Mouse (Mus musculus) induced T-regulatory cell, adult 2 months (primary cell): ENCODE data around the gene Pabpn1l.
A peak's percentile ranks its signal among the peaks of the same experiment; 100 is the strongest.

Experiments used
- DNase-seq: peaks from one replicate; pipeline ENCODE4 v3.0.0-alpha.2; 2012; ENCODE audit warnings: low read depth

Gene Pabpn1l

DNA sequence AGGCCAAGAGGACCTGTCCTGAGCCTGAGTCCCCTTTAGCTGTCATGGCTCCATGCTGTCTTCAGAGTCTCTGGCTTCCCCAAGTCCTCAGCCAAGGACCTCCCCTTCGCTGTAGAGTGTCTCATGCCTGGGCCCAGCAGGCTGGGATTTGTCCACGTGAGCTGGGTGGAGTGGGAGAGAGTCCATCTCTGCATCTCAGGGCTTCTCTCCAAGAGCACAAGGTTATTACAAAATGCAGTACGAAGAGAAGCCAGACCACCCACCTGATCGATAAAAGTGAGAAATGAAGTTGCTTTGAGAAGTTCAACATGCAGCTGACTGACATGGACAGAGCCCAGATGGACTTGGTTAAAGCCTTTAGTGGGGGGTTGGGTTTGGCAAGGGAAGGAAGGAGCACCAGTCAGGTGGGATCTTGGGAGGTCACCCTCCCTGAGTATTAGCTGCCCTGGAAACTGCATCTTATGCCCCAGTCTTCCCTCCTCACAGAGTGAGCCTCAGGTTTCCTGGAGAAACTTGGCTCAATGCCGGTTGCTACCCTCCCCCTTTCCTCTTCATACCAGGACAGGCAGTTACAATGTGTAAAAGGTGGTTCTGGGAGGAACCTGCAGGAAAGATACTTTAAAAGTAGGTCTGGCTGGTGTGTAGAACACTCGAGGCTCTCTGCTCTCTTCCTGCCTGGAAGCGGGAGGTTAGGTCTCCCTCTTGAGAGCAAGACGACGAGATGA lies 6.2 kb downstream of the Pabpn1l start:
- no peak for DNase-seq

DNA sequence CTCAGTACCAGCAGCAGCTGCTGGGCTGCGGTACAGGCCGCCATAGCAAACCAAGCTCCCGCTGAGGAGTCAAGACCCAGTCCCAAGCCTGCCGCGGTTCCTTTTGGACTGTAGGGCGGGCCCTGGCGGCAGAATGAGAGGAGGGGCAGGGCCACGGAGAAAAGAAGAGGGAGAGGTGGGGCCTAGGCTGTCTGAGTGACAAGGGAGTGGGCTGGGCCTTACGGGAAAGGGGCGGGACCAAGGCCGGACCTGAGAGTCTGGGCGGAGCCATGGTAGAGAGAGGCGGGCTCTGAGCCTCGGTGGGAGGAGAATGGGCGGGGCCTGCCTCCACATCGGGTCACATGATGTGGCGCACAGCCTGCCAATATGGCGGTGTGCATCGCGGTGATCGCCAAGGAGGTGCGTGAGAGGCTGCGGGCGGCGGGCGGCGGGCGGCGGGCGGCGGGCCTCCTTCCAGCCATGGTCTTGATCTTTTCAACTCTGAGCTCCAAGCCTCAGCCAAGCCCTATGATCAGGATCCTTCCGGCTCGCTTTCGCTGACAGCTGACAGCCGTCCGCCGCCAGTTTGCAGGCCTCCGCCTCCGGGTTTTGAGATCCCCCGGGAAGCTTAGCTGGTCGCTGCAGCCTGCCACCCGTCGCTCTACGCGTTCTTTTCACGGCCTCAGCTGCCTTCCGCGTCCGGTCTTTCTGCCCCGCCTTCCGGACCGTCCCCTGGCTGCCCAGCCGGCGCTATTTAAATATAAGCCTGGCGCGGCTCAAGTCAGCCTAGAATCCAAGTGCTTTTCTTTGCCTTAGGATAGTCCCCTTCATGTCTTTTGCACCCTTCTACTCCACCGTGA lies 11.0 kb downstream of the Pabpn1l start, which contains the start of the genes Galns and Trappc2l:
Gene Galns, minus strand, starts transcription at position 169 of the 839 bp plus-strand sequence.
Gene Trappc2l, plus strand, starts transcription at position 346 of the 839 bp plus-strand sequence.
- DNase-seq = peak; percentile 99

- DNase-seq = no peak
These were observed 11.8 kb downstream of the Pabpn1l start for GRCm38 (mm10) chr8:122610612-122611277.

GRCm38 (mm10) chr8:122610209-122610608 lies 12.3 kb downstream of the Pabpn1l start:
- DNase-seq = no peak

- no peak for DNase-seq
These were observed 15.7 kb downstream of the Pabpn1l start for GRCm38 (mm10) chr8:122606810-122607209.

DNA sequence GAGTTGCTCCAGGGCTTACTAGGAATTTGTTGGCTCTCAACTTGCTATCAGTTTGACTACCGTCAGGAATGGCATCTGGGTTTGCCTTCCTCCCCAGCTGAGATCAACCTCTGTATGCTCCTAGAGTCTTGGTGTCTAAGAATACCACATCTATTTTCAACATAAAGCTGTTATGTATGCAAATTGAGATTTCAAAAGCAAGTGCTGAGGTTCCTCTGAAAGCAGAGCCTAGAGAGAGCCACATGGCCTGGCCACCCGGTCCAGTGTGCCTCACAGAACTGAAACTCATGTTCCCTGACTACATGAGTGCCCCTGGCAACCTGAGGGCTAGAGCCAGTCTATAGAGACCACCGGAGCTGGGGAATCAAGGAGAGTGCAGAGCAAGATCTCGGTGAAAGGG lies 17.2 kb downstream of the Pabpn1l start:
- no peak for DNase-seq

- DNase-seq = no peak
These were observed 17.9 kb downstream of the Pabpn1l start for GRCm38 (mm10) chr8:122604640-122605039.

- DNase-seq = no peak
These were observed 21.9 kb downstream of the Pabpn1l start for GRCm38 (mm10) chr8:122600666-122601065.

DNA sequence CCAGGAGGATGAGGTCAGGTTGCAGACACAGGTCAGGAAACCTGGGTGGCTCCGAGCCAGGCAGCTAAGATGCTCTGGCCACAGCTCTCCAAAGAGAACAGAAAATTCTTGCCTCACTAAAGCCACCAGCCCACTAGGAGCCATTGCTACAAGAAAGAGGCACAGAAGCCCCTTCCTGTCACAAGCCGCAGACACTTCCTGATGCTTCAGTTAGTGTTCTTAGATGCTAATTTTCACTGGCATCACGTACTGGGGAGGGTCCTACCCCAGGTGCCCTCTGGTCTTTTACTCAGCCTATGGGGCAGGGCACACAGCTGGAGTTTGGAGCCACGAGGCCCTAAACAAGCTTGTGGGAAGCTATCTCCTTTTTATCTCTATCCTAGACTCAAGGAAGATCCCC lies 26.5 kb downstream of the Pabpn1l start:
- DNase-seq = no peak

- no peak for DNase-seq
These were observed 28.6 kb downstream of the Pabpn1l start for GRCm38 (mm10) chr8:122593783-122594507.

- no peak for DNase-seq
These were observed 29.3 kb downstream of the Pabpn1l start for GRCm38 (mm10) chr8:122593240-122593639.

DNA sequence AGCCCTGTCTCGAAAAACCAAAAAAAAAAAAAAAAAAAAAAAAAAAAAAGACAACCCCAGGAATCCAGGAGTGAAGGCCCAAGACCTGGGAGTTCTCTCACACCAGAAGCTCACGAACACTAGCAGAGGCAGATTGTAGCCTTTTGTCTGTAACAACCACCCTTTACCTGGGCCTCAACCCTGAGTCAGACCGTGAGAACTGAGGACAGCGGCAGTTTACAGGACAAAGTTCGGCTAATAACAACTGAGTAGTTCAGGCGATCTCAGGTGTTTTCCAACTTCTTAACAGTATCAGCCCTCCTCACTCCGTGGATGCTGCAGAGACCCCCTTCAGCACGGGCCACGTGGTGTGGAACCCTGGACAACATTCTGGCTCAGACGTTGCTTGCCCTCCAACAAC lies 35.8 kb downstream of the Pabpn1l start:
- DNase-seq = no peak

DNA sequence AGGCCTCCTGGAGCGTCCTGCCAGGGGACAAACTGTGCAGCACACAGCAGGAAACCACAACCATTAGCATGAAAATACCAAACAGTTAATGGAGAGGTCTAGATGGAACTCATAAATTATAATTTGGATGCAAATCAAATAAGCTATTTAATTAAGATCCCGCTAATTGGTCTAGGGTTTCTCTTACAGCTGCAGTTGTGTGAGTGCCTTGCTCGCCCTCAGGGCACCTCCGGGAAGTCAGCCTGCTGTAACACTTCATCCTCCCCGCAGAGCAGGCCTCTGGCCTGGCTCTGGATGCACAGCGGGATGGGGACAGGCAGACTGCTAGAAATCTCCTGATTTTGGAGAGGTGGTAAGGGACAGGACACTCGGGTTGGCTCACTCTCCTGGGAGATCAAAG lies 36.4 kb downstream of the Pabpn1l start:
- DNase-seq = no peak

GRCm38 (mm10) chr8:122585411-122585891 lies 37.1 kb downstream of the Pabpn1l start:
- DNase-seq = no peak

DNA sequence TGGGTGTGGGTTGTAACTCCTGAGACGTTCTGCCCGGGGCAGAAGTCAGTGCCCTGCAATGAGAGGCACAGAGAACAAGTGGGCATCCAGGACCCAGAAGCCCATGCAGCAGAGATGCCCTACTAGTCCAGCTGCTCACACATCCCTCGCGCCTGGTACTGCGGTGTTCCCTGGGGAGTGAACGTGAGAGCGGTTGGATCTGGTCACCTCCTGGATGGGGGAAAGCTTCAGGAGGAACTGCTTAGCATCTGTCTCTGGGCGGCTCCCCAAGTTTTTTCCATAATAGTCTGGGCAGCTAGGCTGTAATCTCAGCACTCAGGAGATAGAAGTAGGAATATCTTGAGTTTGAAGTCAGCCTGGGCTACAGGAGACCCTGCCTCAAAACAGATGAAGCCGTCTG lies 37.6 kb downstream of the Pabpn1l start:
- DNase-seq = no peak

- no peak for DNase-seq
These were observed 41.6 kb downstream of the Pabpn1l start for GRCm38 (mm10) chr8:122580926-122581325.

DNA sequence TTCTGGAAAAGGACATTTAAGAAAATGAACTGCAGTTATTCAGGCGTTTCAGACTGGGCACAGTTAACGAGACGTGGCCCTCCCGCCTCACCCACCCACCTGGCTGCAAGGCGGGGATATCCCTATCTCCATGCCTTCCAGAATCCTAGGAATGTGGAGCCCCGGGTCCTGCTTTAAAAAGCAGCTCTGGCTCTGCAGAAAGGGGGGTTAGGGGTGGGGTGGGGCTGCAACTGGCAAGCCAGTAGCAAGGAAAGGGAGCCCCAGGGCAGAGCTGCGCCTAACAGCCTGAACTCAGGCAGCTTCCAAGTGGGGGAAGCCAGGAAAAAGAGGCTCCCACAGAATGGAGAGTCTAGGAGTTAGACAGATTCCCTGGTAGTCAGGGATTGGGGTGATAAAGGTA lies 43.3 kb downstream of the Pabpn1l start:
- no peak for DNase-seq

GRCm38 (mm10) chr8:122577116-122577515 lies 45.4 kb downstream of the Pabpn1l start:
- no peak for DNase-seq

GRCm38 (mm10) chr8:122576648-122577022 lies 45.9 kb downstream of the Pabpn1l start, which contains the start of gene Aprt:
TSS of gene Aprt (minus strand) at chr8:122576909.
- DNase-seq = peak; percentile 97

GRCm38 (mm10) chr8:122575735-122576647 lies 46.5 kb downstream of the Pabpn1l start:
- DNase-seq = no peak

DNA sequence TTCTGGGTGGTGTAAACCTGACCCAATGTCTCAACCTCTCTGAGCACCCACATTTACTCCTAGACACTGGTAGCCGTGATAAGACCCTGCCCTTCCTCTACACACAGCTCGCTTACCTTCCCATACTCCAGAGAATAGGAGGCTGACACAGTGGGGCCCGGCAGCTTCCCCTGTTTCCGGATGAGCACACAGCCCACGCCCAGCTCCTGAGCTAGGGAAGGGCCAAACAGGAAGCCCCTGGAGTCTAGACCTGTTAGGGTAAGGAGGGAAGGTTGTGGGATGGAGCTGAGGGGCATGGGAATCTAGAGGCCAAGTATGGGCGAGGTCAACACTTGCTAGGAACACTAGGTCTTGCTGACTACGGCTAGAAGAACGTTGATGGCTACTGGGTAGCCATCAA lies 47.3 kb downstream of the Pabpn1l start:
- no peak for DNase-seq
